Mouse (Mus musculus) 3134 (cell line): ENCODE results near the gene 0610010K14Rik.
A peak's percentile ranks its signal among the peaks of the same experiment; 100 is the strongest.

Source experiments
- DNase-seq: peaks from one replicate; pipeline ENCODE4 v3.0.0-alpha.2; 2011; ENCODE audit warnings: low spot score; ENCODE audit not compliant: insufficient read length; ENCODE audit errors: extremely low read depth

Gene 0610010K14Rik

GRCm38 (mm10) chr11:70237457-70238167 lies at the start of gene 0610010K14Rik:
Gene 0610010K14Rik (minus strand): TSS chr11:70237914.
- peak; percentile 99 for DNase-seq

- no peak for DNase-seq
Observed at GRCm38 (mm10) chr11:70285686-70286085, 48.0 kb upstream of the 0610010K14Rik start.

GRCm38 (mm10) chr11:70284757-70285156 lies 47.0 kb upstream of the 0610010K14Rik start:
- no peak for DNase-seq

- no peak for DNase-seq
Observed at GRCm38 (mm10) chr11:70283666-70284065, 46.0 kb upstream of the 0610010K14Rik start.

GRCm38 (mm10) chr11:70280441-70280840 lies 42.7 kb upstream of the 0610010K14Rik start:
- DNase-seq = no peak

- DNase-seq = no peak
Observed at GRCm38 (mm10) chr11:70278961-70279360, 41.2 kb upstream of the 0610010K14Rik start.

- DNase-seq = no peak
Observed at GRCm38 (mm10) chr11:70271641-70272040, 33.9 kb upstream of the 0610010K14Rik start.

GRCm38 (mm10) chr11:70266405-70266804 lies 28.7 kb upstream of the 0610010K14Rik start:
- DNase-seq = no peak

- DNase-seq = no peak
Observed at GRCm38 (mm10) chr11:70265819-70266218, 28.1 kb upstream of the 0610010K14Rik start.

GRCm38 (mm10) chr11:70265252-70265651 lies 27.5 kb upstream of the 0610010K14Rik start:
- no peak for DNase-seq

- peak; percentile 14 for DNase-seq
Observed at GRCm38 (mm10) chr11:70259035-70259434, 21.3 kb upstream of the 0610010K14Rik start.

- no peak for DNase-seq
Observed at GRCm38 (mm10) chr11:70254931-70255531, 17.3 kb upstream of the 0610010K14Rik start, which contains the start of gene Alox12. Gene Alox12 (minus strand): TSS chr11:70255353.

GRCm38 (mm10) chr11:70254337-70254736 lies 16.6 kb upstream of the 0610010K14Rik start:
- DNase-seq = no peak

GRCm38 (mm10) chr11:70251853-70252252 lies 14.1 kb upstream of the 0610010K14Rik start:
- DNase-seq = no peak

GRCm38 (mm10) chr11:70250150-70250549 lies 12.4 kb upstream of the 0610010K14Rik start:
- no peak for DNase-seq

GRCm38 (mm10) chr11:70247136-70247845 lies 9.6 kb upstream of the 0610010K14Rik start:
- no peak for DNase-seq

- DNase-seq = no peak
Observed at GRCm38 (mm10) chr11:70242591-70242990, 4.9 kb upstream of the 0610010K14Rik start.

- peak; percentile 85 for DNase-seq
Observed at GRCm38 (mm10) chr11:70239541-70240279, 2.0 kb upstream of the 0610010K14Rik start, which contains the start of the genes Gm21988 and Rnasek. Gene Gm21988 (minus strand): TSS chr11:70239830. Gene Rnasek (minus strand): TSS chr11:70239842.

GRCm38 (mm10) chr11:70238591-70239440 lies 1.1 kb upstream of the 0610010K14Rik start:
- no peak for DNase-seq

- DNase-seq = no peak
Observed at GRCm38 (mm10) chr11:70236717-70237116, 997 bp downstream of the 0610010K14Rik start.
